Mouse (Mus musculus): ENCODE data around the gene Sdhaf4. TPM values are rescaled to one million over a fixed set of nuclear protein-coding genes. Genes with fewer than 3 reads are reported as not detected.

The Sdhaf4 gene
- polyA plus RNA-seq, 3 experiments from 2014 or later = 83.4 to 98.8 (median 83.7) TPM

DNA sequence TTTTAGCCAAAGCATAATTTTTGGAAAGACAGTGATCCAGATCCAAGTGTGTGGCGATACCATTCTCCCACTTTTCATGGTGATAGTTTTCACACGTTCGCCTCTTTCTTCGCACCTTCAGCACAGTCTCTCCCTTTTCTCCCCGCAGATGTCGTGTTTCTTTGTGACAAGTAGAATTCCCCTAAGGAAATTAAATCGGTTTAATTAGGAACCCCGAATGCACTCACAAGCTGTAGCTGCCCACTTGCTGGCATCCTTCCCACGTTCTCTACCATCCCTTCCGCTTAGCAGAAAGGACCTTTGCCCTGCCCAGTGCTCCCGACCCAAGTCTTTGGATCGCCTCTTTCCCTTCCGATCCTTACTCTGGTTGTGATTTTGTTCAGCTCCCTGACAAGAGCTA, 51.5 kb downstream of the Sdhaf4 start:
- ATAC-seq = no peak

DNA sequence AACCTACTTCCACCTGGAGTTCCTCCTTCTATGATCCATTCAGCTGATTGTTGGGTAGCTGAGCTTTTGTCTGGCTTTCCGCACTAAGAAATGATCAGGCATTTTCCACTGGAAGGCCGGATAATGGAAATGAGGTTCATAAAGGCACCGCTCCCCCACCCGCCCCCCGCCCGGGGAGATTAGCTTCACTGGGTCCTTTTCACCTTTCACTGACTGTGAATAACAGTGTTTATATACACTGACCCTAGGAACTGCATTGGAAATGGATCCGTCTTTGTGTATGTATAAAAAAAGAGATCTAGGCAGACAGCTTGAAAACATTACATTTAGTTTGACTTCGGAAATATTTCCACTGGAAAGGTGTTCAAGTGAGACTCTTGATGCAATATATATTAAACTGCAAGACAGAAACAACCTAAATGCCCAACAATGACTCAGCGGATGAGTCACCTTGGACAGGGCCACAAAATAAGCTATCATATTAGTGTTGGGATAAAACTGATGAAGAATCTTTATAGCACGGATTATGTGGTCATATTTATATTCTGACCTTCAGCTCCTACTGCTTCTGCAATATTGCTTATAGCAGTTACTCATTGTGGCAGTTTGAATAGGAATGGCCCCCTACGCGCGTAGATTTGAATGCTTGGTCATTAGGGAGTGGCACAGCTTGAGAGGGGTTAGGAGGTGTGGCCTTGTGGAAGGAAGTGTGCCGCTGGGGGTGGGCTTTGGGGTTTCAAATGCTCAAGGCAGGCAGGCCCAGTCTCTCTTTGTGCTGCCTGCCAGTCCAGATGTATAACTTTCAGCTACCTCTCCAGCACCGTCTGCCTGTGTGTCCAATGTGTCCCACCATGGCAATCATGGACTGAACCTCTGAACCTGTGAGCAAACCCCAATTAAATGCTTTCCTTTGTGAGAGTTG, 56.4 kb downstream of the Sdhaf4 start:
- no peak for ATAC-seq

DNA sequence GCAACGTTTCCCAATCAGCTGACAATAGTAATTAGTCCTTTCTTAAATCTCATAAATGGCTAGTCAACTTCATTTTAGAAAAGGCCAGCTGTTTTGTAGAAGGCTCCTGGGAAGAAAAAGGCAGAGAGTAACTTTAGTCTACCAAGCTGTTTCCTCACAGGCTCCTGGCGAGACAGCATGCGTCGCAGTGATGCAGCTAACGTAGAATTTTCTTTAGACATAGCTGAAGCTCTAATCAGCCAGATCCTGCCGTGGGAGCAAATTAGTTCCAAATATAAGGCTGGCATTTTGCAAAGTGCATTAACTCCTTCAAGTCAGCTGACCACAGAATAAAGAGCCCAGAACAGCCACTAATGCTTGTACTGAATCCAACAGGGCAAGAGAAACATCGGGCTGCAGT, 57.2 kb downstream of the Sdhaf4 start:
- no peak for ATAC-seq

Other genes with a start within 250 kb of the Sdhaf4 start
- gene B3gat2, start 243.9 kb downstream of the Sdhaf4 start, polyA plus RNA-seq (2017; shearing (Covaris generic)) = 1 to 10 TPM; 1.1 to 4.0 (median 2.3) TPM
- gene Smap1, start 83.3 kb downstream of the Sdhaf4 start, polyA plus RNA-seq (2017; shearing (Covaris generic)) = 10 to 100 TPM; 40.4 to 58.4 (median 53.7) TPM
- 1 to 10 TPM in 1 of 3 experiments, under 1 TPM in 2; 0.13 to 1.6 (median 0.42) TPM for gene Fam135a, start 94.7 kb upstream of the Sdhaf4 start, polyA plus RNA-seq (2017; shearing (Covaris generic))
- gene Col9a1, start 172.0 kb upstream of the Sdhaf4 start, polyA plus RNA-seq (2017; shearing (Covaris generic)) = not detected